Mouse (Mus musculus): ENCODE measurements around the gene Sh3glb2. TPM values are rescaled to one million over a fixed set of nuclear protein-coding genes. Genes with fewer than 3 reads are reported as not detected.

Gene Sh3glb2
- polyA plus RNA-seq, 1 experiment from 2014 or later, result 90.3 TPM

GRCm38 (mm10) chr2:30371544-30371943 lies 12.4 kb upstream of the Sh3glb2 start:
- Histone ChIP-seq H3K4me1 (no peaks in the 10 kb centered on the region), H3K36me3 (peaks cover 98% of the 10 kb centered on the region), H3K27me3 (ENCODE audit: low read depth, poor library complexity, severe bottlenecking) (no peaks in the 10 kb centered on the region), H3K4me3 (no peak overlapping the region), H3K27ac (no peak overlapping the region), H3K9me3 (replicated peaks) (no peaks in the 10 kb centered on the region)
- no peak for DNase-seq (ENCODE audit: low spot score)
- WGBS, result 96% methylated on average over 8 of the region's 8 CpGs

GRCm38 (mm10) chr2:30366203-30366602 lies 7.1 kb upstream of the Sh3glb2 start:
- 91% methylated on average over 5 of the region's 5 CpGs for WGBS
- Histone ChIP-seq H3K27me3 (ENCODE audit: low read depth, poor library complexity, severe bottlenecking) (no peaks in the 10 kb centered on the region), H3K4me1 (peaks cover 16% of the 10 kb centered on the region), H3K9me3 (replicated peaks) (no peaks in the 10 kb centered on the region), H3K36me3 (peaks cover 52% of the 10 kb centered on the region), H3K4me3 (no peak overlapping the region), H3K27ac (no peak overlapping the region)
- DNase-seq (ENCODE audit: low spot score), result no peak

GRCm38 (mm10) chr2:30365281-30366069 lies 6.3 kb upstream of the Sh3glb2 start:
- DNase-seq (ENCODE audit: low spot score), result no peak
- Histone ChIP-seq H3K4me1 (peaks cover 16% of the 10 kb centered on the region), H3K27ac (no peak overlapping the region), H3K4me3 (peak overlapping the region; percentile 79), H3K27me3 (ENCODE audit: low read depth, poor library complexity, severe bottlenecking) (no peaks in the 10 kb centered on the region), H3K9me3 (replicated peaks) (no peaks in the 10 kb centered on the region), H3K36me3 (peaks cover 45% of the 10 kb centered on the region)
- 90% methylated on average over 2 of the region's 2 CpGs for WGBS

- no peaks in the 10 kb centered on the region for H3K27me3 ChIP-seq (ENCODE audit: low read depth, poor library complexity, severe bottlenecking)
- peaks cover 22% of the 10 kb centered on the region for H3K4me1 ChIP-seq
- peak; percentile 94 for DNase-seq (ENCODE audit: low spot score)
- H3K36me3 ChIP-seq, result peaks cover 30% of the 10 kb centered on the region
- under 1% methylated on average over 54 of the region's 54 CpGs for whole genome bisulfite sequencing
- H3K9me3 ChIP-seq (replicated peaks), result no peaks in the 10 kb centered on the region
- peak within 1 kb of the TSS; percentile 79 for H3K4me3 ChIP-seq
- H3K27ac ChIP-seq, result peak within 1 kb of the TSS; percentile 85
Observed at GRCm38 (mm10) chr2:30363773-30364650, 4.9 kb upstream of the Sh3glb2 start, which contains the start of gene Miga2. Gene Miga2 (plus strand): TSS chr2:30364233.

GRCm38 (mm10) chr2:30362865-30363264 lies 3.7 kb upstream of the Sh3glb2 start:
- no peaks in the 10 kb centered on the region for H3K9me3 ChIP-seq (replicated peaks)
- peaks cover 19% of the 10 kb centered on the region for H3K36me3 ChIP-seq
- H3K4me1 ChIP-seq, result peaks cover 34% of the 10 kb centered on the region
- H3K27me3 ChIP-seq (ENCODE audit: low read depth, poor library complexity, severe bottlenecking), result no peaks in the 10 kb centered on the region
- no peak for DNase-seq (ENCODE audit: low spot score)
- 69% methylated on average over 5 of the region's 5 CpGs for WGBS
- H3K27ac ChIP-seq, result no peak overlapping the region
- no peak overlapping the region for H3K4me3 ChIP-seq

GRCm38 (mm10) chr2:30360626-30361025 lies 1.5 kb upstream of the Sh3glb2 start:
- Histone ChIP-seq H3K27me3 (ENCODE audit: low read depth, poor library complexity, severe bottlenecking) (no peaks in the 10 kb centered on the region), H3K36me3 (no peaks in the 10 kb centered on the region), H3K4me3 (no peak overlapping the region), H3K4me1 (peaks cover 47% of the 10 kb centered on the region), H3K9me3 (replicated peaks) (no peaks in the 10 kb centered on the region), H3K27ac (no peak overlapping the region)
- no peak for DNase-seq (ENCODE audit: low spot score)
- 66% methylated on average over 10 of the region's 10 CpGs for WGBS

GRCm38 (mm10) chr2:30357552-30358510 lies 1.3 kb downstream of the Sh3glb2 start:
- no peak for DNase-seq (ENCODE audit: low spot score)
- Histone ChIP-seq H3K27me3 (ENCODE audit: low read depth, poor library complexity, severe bottlenecking) (no peaks in the 10 kb centered on the region), H3K4me3 (peak overlapping the region; percentile 74), H3K4me1 (peaks cover 33% of the 10 kb centered on the region), H3K27ac (peak overlapping the region; percentile 84), H3K9me3 (replicated peaks) (no peaks in the 10 kb centered on the region), H3K36me3 (peaks cover 19% of the 10 kb centered on the region)
- 48% methylated on average over 8 of the region's 8 CpGs for WGBS

GRCm38 (mm10) chr2:30356906-30357305 lies 2.2 kb downstream of the Sh3glb2 start:
- Histone ChIP-seq H3K9me3 (replicated peaks) (no peaks in the 10 kb centered on the region), H3K36me3 (peaks cover 27% of the 10 kb centered on the region), H3K27ac (no peak overlapping the region), H3K4me1 (peaks cover 33% of the 10 kb centered on the region), H3K27me3 (ENCODE audit: low read depth, poor library complexity, severe bottlenecking) (no peaks in the 10 kb centered on the region), H3K4me3 (no peak overlapping the region)
- 76% methylated on average over 9 of the region's 9 CpGs for WGBS
- no peak for DNase-seq (ENCODE audit: low spot score)

- no peaks in the 10 kb centered on the region for H3K27me3 ChIP-seq (ENCODE audit: low read depth, poor library complexity, severe bottlenecking)
- no peaks in the 10 kb centered on the region for H3K9me3 ChIP-seq (replicated peaks)
- peaks cover 27% of the 10 kb centered on the region for H3K36me3 ChIP-seq
- DNase-seq (ENCODE audit: low spot score), result no peak
- no peak overlapping the region for H3K4me3 ChIP-seq
- H3K27ac ChIP-seq, result no peak overlapping the region
- 43% methylated on average over 4 of the region's 4 CpGs for WGBS
- H3K4me1 ChIP-seq, result peaks cover 33% of the 10 kb centered on the region
Observed at GRCm38 (mm10) chr2:30356266-30356665, 2.9 kb downstream of the Sh3glb2 start.

- H3K9me3 ChIP-seq (replicated peaks), result no peaks in the 10 kb centered on the region
- no peak for DNase-seq (ENCODE audit: low spot score)
- H3K27ac ChIP-seq, result no peak overlapping the region
- peaks cover 27% of the 10 kb centered on the region for H3K36me3 ChIP-seq
- H3K4me3 ChIP-seq, result no peak overlapping the region
- no peaks in the 10 kb centered on the region for H3K27me3 ChIP-seq (ENCODE audit: low read depth, poor library complexity, severe bottlenecking)
- WGBS, result 78% methylated on average over 4 of the region's 4 CpGs
- H3K4me1 ChIP-seq, result peaks cover 33% of the 10 kb centered on the region
Observed at GRCm38 (mm10) chr2:30355861-30356260, 3.3 kb downstream of the Sh3glb2 start.

- H3K4me3 ChIP-seq, result no peak overlapping the region
- H3K27me3 ChIP-seq (ENCODE audit: low read depth, poor library complexity, severe bottlenecking), result no peaks in the 10 kb centered on the region
- H3K27ac ChIP-seq, result no peak overlapping the region
- 82% methylated on average over 2 of the region's 2 CpGs for WGBS
- no peaks in the 10 kb centered on the region for H3K4me1 ChIP-seq
- H3K36me3 ChIP-seq, result peaks cover 73% of the 10 kb centered on the region
- H3K9me3 ChIP-seq (replicated peaks), result no peaks in the 10 kb centered on the region
- no peak for DNase-seq (ENCODE audit: low spot score)
Observed at GRCm38 (mm10) chr2:30351149-30351548, 8.0 kb downstream of the Sh3glb2 start.

GRCm38 (mm10) chr2:30349196-30349595 lies 9.9 kb downstream of the Sh3glb2 start:
- Histone ChIP-seq H3K4me1 (no peaks in the 10 kb centered on the region), H3K27ac (no peak overlapping the region), H3K4me3 (no peak overlapping the region), H3K36me3 (peaks cover 82% of the 10 kb centered on the region), H3K9me3 (replicated peaks) (no peaks in the 10 kb centered on the region), H3K27me3 (ENCODE audit: low read depth, poor library complexity, severe bottlenecking) (no peaks in the 10 kb centered on the region)
- whole genome bisulfite sequencing, result 92% methylated on average over 6 of the region's 6 CpGs
- no peak for DNase-seq (ENCODE audit: low spot score)

Measured in limb, embryonic 10.5 days (tissue).